Mouse (Mus musculus) testis, adult 2 months (tissue): ENCODE measurements around the gene Olfr457. TPM values are rescaled to one million over a fixed set of nuclear protein-coding genes. Genes with fewer than 3 reads are reported as not detected.
"Not testable (repeated sequence)": the region's sequence is repeated elsewhere in the genome, so short reads cannot be mapped to it uniquely, and the experiment has no call there.

ENCODE experiments used
- H3K27ac ChIP-seq: fragments of 200-500 bp; 2 replicates; pipeline ENCODE4 v1.5.1; 2012; ENCODE audit warnings: low read depth, low read length; ENCODE audit not compliant: control insufficient read depth, insufficient read depth
- H3K27me3 ChIP-seq: fragments of 200-500 bp; 2 replicates; pipeline ENCODE4 v1.6.1; 2012; ENCODE audit warnings: mild to moderate bottlenecking, low read length, moderate library complexity; ENCODE audit not compliant: control insufficient read depth, insufficient read depth
- H3K36me3 ChIP-seq: fragments of 200-500 bp; 2 replicates; pipeline ENCODE4 v1.6.1; 2012; ENCODE audit warnings: mild to moderate bottlenecking, low read length; ENCODE audit not compliant: control insufficient read depth, insufficient read depth
- H3K4me1 ChIP-seq: fragments of 200-500 bp; 2 replicates; pipeline ENCODE4 v1.6.1; 2012; ENCODE audit warnings: low read length; ENCODE audit not compliant: control insufficient read depth, insufficient read depth
- H3K4me3 ChIP-seq: fragments of 200-500 bp; 2 replicates; pipeline ENCODE4 v1.5.1; 2012; ENCODE audit warnings: low read depth, mild to moderate bottlenecking, low read length, moderate library complexity, mixed read lengths; ENCODE audit not compliant: control insufficient read depth
- CTCF ChIP-seq: fragments of 200-500 bp; IDR thresholded peaks from 2 replicates; pipeline ENCODE4 v1.5.1; 2012; ENCODE audit warnings: low read depth, mild to moderate bottlenecking, inconsistent platforms, low read length, moderate library complexity; ENCODE audit not compliant: control insufficient read depth, insufficient read depth, insufficient replicate concordance
- POLR2A ChIP-seq: fragments of 200-500 bp; IDR thresholded peaks from 2 replicates; pipeline ENCODE4 v1.6.1; 2012; ENCODE audit warnings: low read depth, mild to moderate bottlenecking, inconsistent platforms, low read length, moderate library complexity; ENCODE audit not compliant: control insufficient read depth
- polyA plus RNA-seq: library from polyadenylated mRNA; depleted of rRNA; stranded (reverse); fragments of >200 nt; gene quantifications from 2 replicates; pipeline ENCODE4 v1.2.3, GENCODE M21; 2012; rRNA removed

Gene Olfr457
- not detected in 2 replicates for polyA plus RNA-seq

GRCm38 (mm10) chr6:42476235-42476634 is at the start of gene Olfr457:
TSS of gene Olfr457 (minus strand) at chr6:42476335.
- H3K4me3 ChIP-seq = no peak within 1 kb of the TSS
- H3K4me1 ChIP-seq = no peaks in the 10 kb centered on the region
- H3K27me3 ChIP-seq = no peaks in the 10 kb centered on the region
- H3K27ac ChIP-seq = no peak within 1 kb of the TSS
- no peaks in the 10 kb centered on the region for H3K36me3 ChIP-seq
- TF ChIP-seq POLR2A = no peak
- TF ChIP-seq CTCF = no peak

GRCm38 (mm10) chr6:42513461-42513860 is 37.3 kb upstream of the Olfr457 start:
- Histone ChIP-seq H3K27me3 (no peaks in the 10 kb centered on the region), H3K4me1 (no peaks in the 10 kb centered on the region), H3K27ac (no peak overlapping the region), H3K4me3 (no peak overlapping the region), H3K36me3 (no peaks in the 10 kb centered on the region)
- TF ChIP-seq CTCF (no peak), POLR2A (no peak)

- no peaks in the 10 kb centered on the region for H3K4me1 ChIP-seq
- TF ChIP-seq POLR2A (no peak), CTCF (no peak)
- H3K36me3 ChIP-seq = no peaks in the 10 kb centered on the region
- no peak overlapping the region for H3K4me3 ChIP-seq
- H3K27me3 ChIP-seq = no peaks in the 10 kb centered on the region
- H3K27ac ChIP-seq = no peak overlapping the region
Measured at GRCm38 (mm10) chr6:42509311-42509710, 33.2 kb upstream of the Olfr457 start.

- Histone ChIP-seq H3K4me3 (no peak overlapping the region), H3K27ac (no peak overlapping the region), H3K36me3 (no peaks in the 10 kb centered on the region), H3K27me3 (no peaks in the 10 kb centered on the region), H3K4me1 (no peaks in the 10 kb centered on the region)
- TF ChIP-seq POLR2A (no peak), CTCF (no peak)
Measured at GRCm38 (mm10) chr6:42503478-42503877, 27.3 kb upstream of the Olfr457 start.

GRCm38 (mm10) chr6:42489731-42490130 is 13.6 kb upstream of the Olfr457 start:
- no peak overlapping the region for H3K4me3 ChIP-seq
- no peaks in the 10 kb centered on the region for H3K27me3 ChIP-seq
- TF ChIP-seq CTCF (no peak), POLR2A (no peak)
- H3K27ac ChIP-seq = no peak overlapping the region
- no peaks in the 10 kb centered on the region for H3K4me1 ChIP-seq
- no peaks in the 10 kb centered on the region for H3K36me3 ChIP-seq

- Histone ChIP-seq H3K27me3 (no peaks in the 10 kb centered on the region), H3K4me1 (no peaks in the 10 kb centered on the region), H3K27ac (no peak within 1 kb of the TSS), H3K36me3 (no peaks in the 10 kb centered on the region), H3K4me3 (no peak within 1 kb of the TSS)
- TF ChIP-seq CTCF (no peak), POLR2A (no peak)
Measured at GRCm38 (mm10) chr6:42487114-42487513, 11.0 kb upstream of the Olfr457 start, which contains the start of gene Olfr456. TSS of gene Olfr456 (minus strand) at chr6:42487214.

GRCm38 (mm10) chr6:42484633-42485032 is 8.5 kb upstream of the Olfr457 start:
- Histone ChIP-seq H3K4me1 (no peaks in the 10 kb centered on the region), H3K27me3 (no peaks in the 10 kb centered on the region), H3K4me3 (no peak overlapping the region), H3K36me3 (no peaks in the 10 kb centered on the region), H3K27ac (no peak overlapping the region)
- no peak for TF ChIP-seq POLR2A
- TF ChIP-seq CTCF = no peak

- H3K36me3 ChIP-seq, H3K4me3 ChIP-seq, H3K27me3 ChIP-seq, H3K4me1 ChIP-seq, H3K27ac ChIP-seq: not testable (repeated sequence)
Measured at GRCm38 (mm10) chr6:42471298-42471697, 4.8 kb downstream of the Olfr457 start.
